Mouse (Mus musculus) kidney, embryonic 14.5 days (tissue): ENCODE measurements around the gene Arhgap32. TPM values are rescaled to one million over a fixed set of nuclear protein-coding genes. Genes with fewer than 3 reads are reported as not detected.

Source experiments
- ATAC-seq: fragments of 200-750 bp; cut with Nextera tagmentation; 2 replicates; pipeline ENCODE4 v1.8.0; 2017; ENCODE audit warnings: moderate number of reproducible peaks, mild to moderate bottlenecking, moderate TSS enrichment, moderate library complexity; ENCODE audit not compliant: low FRiP score, low TSS enrichment
- H3K27ac ChIP-seq: fragments of 300-500 bp; sonication (generic); 2 replicates; pipeline ENCODE4 v1.5.1; 2014; ENCODE audit warnings: low read depth, mild to moderate bottlenecking, low read length, moderate library complexity, mixed read lengths
- H3K27me3 ChIP-seq: fragments of 300-500 bp; sonication (generic); 2 replicates; pipeline ENCODE4 v1.6.1; 2014; ENCODE audit warnings: mild to moderate bottlenecking, low read length; ENCODE audit not compliant: control insufficient read depth, insufficient read depth
- H3K36me3 ChIP-seq: fragments of 300-500 bp; sonication (generic); 2 replicates; pipeline ENCODE4 v1.6.1; 2014; ENCODE audit warnings: low read length, mixed read lengths; ENCODE audit not compliant: control insufficient read depth, insufficient read depth
- H3K4me1 ChIP-seq: fragments of 300-500 bp; sonication (generic); 2 replicates; pipeline ENCODE4 v1.6.1; 2014; ENCODE audit warnings: low read length, mixed read lengths; ENCODE audit not compliant: control insufficient read depth, insufficient read depth
- H3K4me2 ChIP-seq: fragments of 300-500 bp; sonication (generic); replicated peaks from 2 replicates; pipeline ENCODE4 v1.6.1; 2014; ENCODE audit warnings: low read depth, mild to moderate bottlenecking, low read length
- H3K4me3 ChIP-seq: fragments of 300-500 bp; sonication (generic); 2 replicates; pipeline ENCODE4 v1.5.1; 2014; ENCODE audit warnings: mild to moderate bottlenecking, low read length
- H3K9ac ChIP-seq: fragments of 300-500 bp; sonication (generic); 2 replicates; pipeline ENCODE4 v1.6.1; 2014; ENCODE audit warnings: low read depth, mild to moderate bottlenecking, low read length, moderate library complexity
- H3K9me3 ChIP-seq: fragments of 300-500 bp; sonication (generic); 2 replicates; pipeline ENCODE4 v1.6.1; 2016; ENCODE audit warnings: low read length; ENCODE audit not compliant: control insufficient read depth
- WGBS: fragments of 180-500 bp; shearing (Covaris S2); extraction: QIAGEN DNeasy Blood & Tissue Kit; methylation state at CpG from one replicate; pipeline ENCODE4 v1.1.7; 2014; 5-methylcytosine and 5-hydroxymethylcytosine counted together
- polyA plus RNA-seq: library from polyadenylated mRNA; unstranded; fragments of >200 nt; fragmentation: Nextera tagmentation; extraction: Ambion mirVana; gene quantifications from 2 replicates; pipeline ENCODE4 v1.2.1, GENCODE M21; 2014

The Arhgap32 gene
- polyA plus RNA-seq, 1 experiment from 2014 or later = 10.6 TPM

DNA sequence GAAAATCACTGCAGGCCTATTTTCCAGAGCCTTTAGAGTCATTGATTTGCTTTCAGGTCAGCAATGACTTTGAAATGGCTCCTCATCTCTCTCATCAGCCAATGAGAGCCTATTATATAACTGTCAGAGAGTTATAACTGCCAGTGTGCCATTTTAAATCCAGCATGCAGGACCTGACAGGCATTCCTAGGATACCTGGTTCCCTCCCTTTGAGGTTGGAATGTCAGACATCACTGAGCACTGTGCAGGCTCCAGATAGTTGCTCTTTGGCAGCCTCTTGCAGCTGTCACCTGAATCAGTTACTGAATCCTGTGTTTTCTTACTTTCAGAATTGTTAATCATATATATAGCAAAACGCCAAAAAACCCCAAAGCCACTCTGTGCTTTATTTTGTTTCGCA, 111.1 kb downstream of the Arhgap32 start:
- WGBS = 66% methylated on average over 2 of the region's 2 CpGs
- no peak overlapping the region; the same call in 1 of the 2 replicates for H3K27ac ChIP-seq
- no peak overlapping the region for H3K4me3 ChIP-seq
- no peak overlapping the region for H3K4me2 ChIP-seq
- no peak for ATAC-seq
- no peaks in the 10 kb centered on the region for H3K36me3 ChIP-seq
- no peaks in the 10 kb centered on the region for H3K27me3 ChIP-seq
- no peak overlapping the region for H3K9ac ChIP-seq
- H3K4me1 ChIP-seq = peaks cover 12% of the 10 kb centered on the region; the same call in 1 of the 2 replicates
- H3K9me3 ChIP-seq = no peaks in the 10 kb centered on the region

DNA sequence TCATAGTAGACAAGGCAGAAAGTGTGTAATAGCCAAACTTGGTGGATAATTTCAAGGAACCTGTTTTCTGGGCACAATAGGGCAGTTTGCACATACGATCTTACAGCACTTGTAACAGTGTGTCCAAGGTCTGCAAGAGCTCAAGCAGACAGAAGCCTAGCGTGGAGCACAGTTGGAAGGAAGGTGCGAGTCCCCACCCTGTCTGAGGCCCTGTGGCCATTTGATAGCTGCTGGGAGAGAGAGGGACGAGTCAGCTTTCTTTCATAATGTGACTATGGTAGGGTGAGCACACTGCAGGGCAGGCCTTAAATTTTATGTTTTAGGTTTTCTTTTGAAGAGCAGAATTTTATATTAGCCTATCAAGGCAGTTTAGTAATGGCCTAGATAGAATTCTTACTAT, 117.7 kb downstream of the Arhgap32 start:
- H3K36me3 ChIP-seq = no peaks in the 10 kb centered on the region
- H3K4me1 ChIP-seq = no peaks in the 10 kb centered on the region
- H3K9me3 ChIP-seq = no peaks in the 10 kb centered on the region
- no peak for ATAC-seq
- no peaks in the 10 kb centered on the region for H3K27me3 ChIP-seq
- WGBS = 58% methylated on average over 4 of the region's 4 CpGs
- no peak overlapping the region for H3K4me3 ChIP-seq
- no peak overlapping the region for H3K27ac ChIP-seq
- H3K4me2 ChIP-seq = no peak overlapping the region
- no peak overlapping the region for H3K9ac ChIP-seq

DNA sequence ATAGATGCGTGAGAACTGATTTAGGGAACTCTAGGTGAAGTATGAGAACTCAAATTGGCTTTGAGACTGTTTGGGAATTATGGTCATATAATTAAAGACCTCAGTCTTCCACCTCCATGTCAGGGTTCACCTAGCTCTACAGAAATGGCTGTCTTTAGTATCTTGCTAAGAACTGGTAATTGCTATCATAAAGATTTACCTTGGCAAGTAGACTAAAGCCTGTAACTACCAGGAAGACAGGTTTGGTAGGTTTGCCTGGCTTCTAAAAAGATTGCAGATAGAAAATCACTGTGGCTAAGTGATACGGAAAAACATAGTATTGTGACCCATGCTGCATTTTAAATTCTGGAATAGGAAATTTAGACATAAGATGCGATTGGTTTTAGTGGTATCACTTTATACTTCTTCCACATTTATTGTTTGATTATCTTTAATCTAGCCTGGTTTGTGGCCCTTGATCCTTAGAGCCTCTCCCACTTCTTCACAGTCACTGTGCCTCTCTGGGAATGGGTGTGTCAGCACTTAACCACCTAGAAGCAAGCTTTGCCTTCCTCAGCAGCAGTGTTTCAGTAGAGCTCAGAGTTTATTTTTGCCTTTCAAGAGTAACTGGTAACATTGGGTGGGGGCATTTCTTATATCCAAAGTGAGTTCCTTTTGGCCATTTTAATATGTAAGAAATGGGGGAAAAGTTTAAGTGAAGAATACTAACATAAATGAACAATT, 119.0 kb downstream of the Arhgap32 start:
- WGBS = 81% methylated on average over 3 of the region's 3 CpGs
- no peak overlapping the region for H3K27ac ChIP-seq
- H3K9ac ChIP-seq = no peak overlapping the region
- no peaks in the 10 kb centered on the region for H3K27me3 ChIP-seq
- ATAC-seq = no peak
- H3K36me3 ChIP-seq = 0 out of 2 replicates have a peak, but pooled peaks cover 3% of the 10 kb centered on the region
- H3K9me3 ChIP-seq = no peaks in the 10 kb centered on the region
- H3K4me2 ChIP-seq = no peak overlapping the region
- no peaks in the 10 kb centered on the region for H3K4me1 ChIP-seq
- H3K4me3 ChIP-seq = no peak overlapping the region

DNA sequence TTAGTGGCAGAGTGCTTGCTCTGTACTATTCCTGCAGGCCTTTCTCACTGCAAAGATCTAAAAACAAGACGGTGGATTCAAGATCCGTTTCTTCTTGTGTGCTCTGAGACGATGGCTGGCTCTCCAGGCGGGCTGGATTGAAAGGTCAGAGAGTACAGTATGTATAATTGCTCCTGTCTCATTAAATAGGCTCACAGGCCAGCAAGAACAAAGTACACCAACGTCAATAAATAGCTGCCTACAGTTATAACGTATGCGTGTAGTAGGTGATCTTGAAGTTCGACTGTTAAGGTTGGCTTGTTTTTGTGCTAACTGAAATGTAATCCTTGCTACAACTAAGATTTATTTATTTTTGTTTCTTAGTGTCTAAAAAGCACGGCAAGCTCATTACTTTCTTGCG, 123.0 kb downstream of the Arhgap32 start:
- WGBS = 60% methylated on average over 10 of the region's 10 CpGs

DNA sequence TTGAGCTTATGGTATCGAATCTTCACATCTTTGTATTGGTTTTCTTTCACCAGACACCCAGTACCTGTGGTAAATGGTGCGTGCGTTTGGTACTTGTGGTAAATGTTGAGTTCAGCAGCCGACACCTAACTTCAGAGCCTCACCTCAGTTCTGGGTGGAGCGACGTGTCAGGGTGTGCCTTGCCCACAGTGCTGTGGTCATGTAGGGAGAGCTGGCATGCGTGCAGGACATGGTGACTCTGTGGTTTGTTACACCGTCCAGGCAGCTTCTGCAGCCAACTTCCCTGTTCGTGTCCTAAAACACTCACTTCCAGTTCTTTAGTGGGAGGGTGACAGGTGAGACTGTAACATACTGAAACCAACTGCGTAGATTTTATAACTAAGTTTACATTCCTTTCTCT, 123.5 kb downstream of the Arhgap32 start:
- Histone ChIP-seq H3K27ac (0 out of 2 replicates have a peak overlapping the region, but pooled peaks have one; percentile 1), H3K4me3 (no peak overlapping the region), H3K36me3 (peaks cover 6% of the 10 kb centered on the region; the same call in 1 of the 2 replicates), H3K4me1 (0 out of 2 replicates have a peak, but pooled peaks cover 3% of the 10 kb centered on the region), H3K9me3 (no peaks in the 10 kb centered on the region), H3K4me2 (no peak overlapping the region), H3K9ac (no peak overlapping the region), H3K27me3 (no peaks in the 10 kb centered on the region)
- 87% methylated on average over 10 of the region's 10 CpGs for WGBS
- no peak for ATAC-seq

More for the DNA sequence above, 123.0 kb downstream of the Arhgap32 start:
- H3K27ac ChIP-seq = 0 out of 2 replicates have a peak overlapping the region, but pooled peaks have one; percentile 24
- H3K9me3 ChIP-seq = no peaks in the 10 kb centered on the region
- H3K4me1 ChIP-seq = 0 out of 2 replicates have a peak, but pooled peaks cover 3% of the 10 kb centered on the region
- H3K27me3 ChIP-seq = no peaks in the 10 kb centered on the region
- ATAC-seq = no peak
- no peak overlapping the region for H3K9ac ChIP-seq
- H3K36me3 ChIP-seq = peaks cover 6% of the 10 kb centered on the region; the same call in 1 of the 2 replicates
- H3K4me2 ChIP-seq = no peak overlapping the region
- no peak overlapping the region for H3K4me3 ChIP-seq

DNA sequence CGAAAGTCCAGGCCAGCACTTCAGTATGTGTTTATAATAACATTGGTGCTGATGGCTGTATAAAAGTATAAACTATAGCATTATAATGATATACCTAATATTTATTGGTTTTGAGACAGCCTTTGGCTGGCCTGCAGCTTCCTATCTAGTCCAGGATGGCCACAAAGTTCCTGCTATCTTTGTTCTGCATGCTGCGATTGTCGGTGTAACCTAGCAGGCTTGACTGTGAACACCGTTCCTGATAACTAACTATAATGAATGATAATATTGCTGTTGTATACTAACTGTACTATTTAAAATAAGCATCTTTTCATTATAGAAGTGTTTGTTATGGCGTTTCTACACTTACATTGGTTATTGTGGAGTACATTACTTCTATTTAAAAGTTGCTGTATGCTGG, 124.5 kb downstream of the Arhgap32 start:
- no peak overlapping the region for H3K27ac ChIP-seq
- no peak overlapping the region for H3K9ac ChIP-seq
- H3K4me2 ChIP-seq = no peak overlapping the region
- no peaks in the 10 kb centered on the region for H3K27me3 ChIP-seq
- no peak for ATAC-seq
- H3K4me1 ChIP-seq = 0 out of 2 replicates have a peak, but pooled peaks cover 3% of the 10 kb centered on the region
- H3K9me3 ChIP-seq = no peaks in the 10 kb centered on the region
- no peak overlapping the region for H3K4me3 ChIP-seq
- peaks cover 6% of the 10 kb centered on the region; the same call in 1 of the 2 replicates for H3K36me3 ChIP-seq
- 94% methylated on average over 5 of the region's 5 CpGs for WGBS

DNA sequence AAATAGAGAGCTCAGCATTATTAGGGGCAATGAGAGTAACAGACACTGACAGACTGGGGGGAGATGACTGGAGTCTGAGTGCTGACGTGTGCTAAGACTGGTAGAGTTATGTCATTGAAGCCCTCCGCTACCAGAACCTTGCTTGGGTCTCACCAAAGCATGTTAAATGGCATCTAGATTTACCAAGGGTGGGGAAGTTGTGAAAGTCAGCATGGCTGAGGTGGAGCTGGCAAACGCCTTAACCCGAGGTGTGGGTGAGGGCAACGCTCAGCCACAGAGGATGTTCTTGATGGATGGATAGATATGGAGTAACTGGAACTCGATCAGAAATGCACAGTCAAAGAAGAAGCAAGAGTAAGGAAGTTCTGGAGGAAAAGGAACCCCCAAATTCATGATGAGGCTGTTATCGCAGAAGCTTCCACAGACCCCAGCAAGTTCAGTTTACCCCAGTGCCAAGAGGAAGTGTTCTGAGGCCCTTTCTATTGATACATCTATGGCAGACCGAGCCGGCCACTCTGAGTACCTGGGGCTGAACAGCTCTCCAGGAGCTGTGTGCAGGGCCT, 125.8 kb downstream of the Arhgap32 start:
- no peak overlapping the region for H3K4me3 ChIP-seq
- H3K27ac ChIP-seq = peak overlapping the region; percentile 74
- no peaks in the 10 kb centered on the region for H3K27me3 ChIP-seq
- no peaks in the 10 kb centered on the region for H3K9me3 ChIP-seq
- 0 out of 2 replicates have a peak, but pooled peaks cover 3% of the 10 kb centered on the region for H3K4me1 ChIP-seq
- no peak overlapping the region for H3K9ac ChIP-seq
- 83% methylated on average over 9 of the region's 9 CpGs for WGBS
- no peak for ATAC-seq
- no peak overlapping the region for H3K4me2 ChIP-seq
- H3K36me3 ChIP-seq = peaks cover 9% of the 10 kb centered on the region; the same call in 1 of the 2 replicates

DNA sequence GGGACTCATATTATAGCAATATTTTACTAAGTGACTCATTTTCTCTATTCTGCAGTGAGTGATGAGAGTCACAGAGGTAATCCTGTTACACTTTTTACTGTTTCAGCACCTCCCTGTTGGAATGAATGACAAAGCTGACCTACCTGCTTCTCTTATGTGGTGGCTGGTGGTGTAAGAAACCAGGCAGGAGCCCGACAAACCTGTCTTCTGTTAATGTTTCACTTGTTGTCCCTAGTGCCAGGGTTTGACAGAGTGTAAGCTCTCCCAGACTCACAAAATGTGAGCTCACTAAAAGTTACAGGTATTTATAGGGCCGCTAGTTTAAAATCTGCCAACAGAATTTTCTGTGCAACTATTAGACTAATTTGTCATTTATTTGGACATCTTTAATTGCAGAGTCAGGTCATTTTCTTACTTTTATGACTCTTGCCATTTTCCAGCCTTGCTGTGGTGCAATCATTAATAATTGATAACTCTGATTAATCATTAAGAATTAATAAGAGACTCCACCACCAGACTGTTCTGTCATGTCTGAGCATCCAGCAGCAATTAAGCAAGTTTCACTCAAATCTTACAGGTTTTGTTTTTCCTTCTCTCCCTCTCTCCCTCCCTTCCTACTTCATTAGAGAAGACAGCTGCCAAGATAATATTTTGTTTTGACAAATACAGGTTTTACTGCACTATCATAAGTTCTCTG, 127.1 kb downstream of the Arhgap32 start:
- H3K27ac ChIP-seq = peak overlapping the region; percentile 62; the same call in 1 of the 2 replicates
- H3K27me3 ChIP-seq = no peaks in the 10 kb centered on the region
- 0 out of 2 replicates have a peak, but pooled peaks cover 3% of the 10 kb centered on the region for H3K4me1 ChIP-seq
- H3K4me3 ChIP-seq = no peak overlapping the region
- WGBS = 69% methylated on average over 2 of the region's 2 CpGs
- H3K9ac ChIP-seq = no peak overlapping the region
- ATAC-seq = peak; percentile 80; the same call in 1 of the 2 replicates
- no peak overlapping the region for H3K4me2 ChIP-seq
- peaks cover 17% of the 10 kb centered on the region; the same call in 1 of the 2 replicates for H3K36me3 ChIP-seq
- H3K9me3 ChIP-seq = no peaks in the 10 kb centered on the region
